Mouse (Mus musculus): ENCODE data around the gene Rabgap1l.
"Not testable (repeated sequence)": the region's sequence is repeated elsewhere in the genome, so short reads cannot be mapped to it uniquely, and the experiment has no call there.

Rabgap1l gene

GRCm38 (mm10) chr1:160282166-160282874 lies 510.7 kb downstream of the Rabgap1l start:
- DNase-seq (ENCODE audit: low read depth, low spot score), result not testable (repeated sequence)

DNA sequence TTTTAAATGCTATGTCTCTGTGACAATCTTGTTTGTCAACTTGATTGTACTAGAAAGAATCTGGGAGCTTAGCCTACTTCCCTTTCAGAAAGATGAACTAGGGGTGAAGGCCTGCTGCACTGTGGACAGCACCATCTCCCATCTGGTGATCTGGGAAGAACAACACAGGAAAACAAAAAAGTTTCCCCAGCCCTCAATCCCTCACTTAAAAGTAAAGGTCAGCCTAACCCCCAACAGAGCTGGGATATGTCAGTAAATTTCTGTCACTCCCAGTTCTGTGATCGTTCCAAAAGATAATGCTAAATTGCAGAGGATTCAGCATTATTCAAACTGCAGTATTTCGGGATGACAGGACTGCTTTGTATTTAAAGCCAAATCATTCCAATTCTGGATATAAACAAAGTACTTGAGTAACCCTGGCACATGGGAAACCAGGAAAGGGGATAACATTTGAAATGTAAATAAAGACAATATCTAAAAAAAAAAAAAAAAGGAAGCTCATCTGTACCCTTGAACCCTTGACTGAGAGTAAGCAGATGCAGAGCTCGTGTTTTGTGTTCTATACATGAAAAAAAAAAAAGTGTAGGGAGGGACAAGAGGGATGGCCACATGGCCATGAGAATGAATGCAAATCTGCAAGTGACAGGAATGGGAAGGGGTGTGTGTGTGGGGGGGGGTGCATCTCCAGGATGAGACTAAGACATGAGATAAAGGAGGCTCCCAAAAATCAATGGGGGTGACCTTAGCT lies 511.5 kb downstream of the Rabgap1l start:
- DNase-seq (ENCODE audit: low read depth, low spot score), result no peak

GRCm38 (mm10) chr1:160280603-160281002 lies 512.4 kb downstream of the Rabgap1l start:
- DNase-seq (ENCODE audit: low read depth, low spot score), result peak; percentile 33

GRCm38 (mm10) chr1:160277940-160278682 lies 514.9 kb downstream of the Rabgap1l start:
- no peak for DNase-seq (ENCODE audit: low read depth, low spot score)

DNA sequence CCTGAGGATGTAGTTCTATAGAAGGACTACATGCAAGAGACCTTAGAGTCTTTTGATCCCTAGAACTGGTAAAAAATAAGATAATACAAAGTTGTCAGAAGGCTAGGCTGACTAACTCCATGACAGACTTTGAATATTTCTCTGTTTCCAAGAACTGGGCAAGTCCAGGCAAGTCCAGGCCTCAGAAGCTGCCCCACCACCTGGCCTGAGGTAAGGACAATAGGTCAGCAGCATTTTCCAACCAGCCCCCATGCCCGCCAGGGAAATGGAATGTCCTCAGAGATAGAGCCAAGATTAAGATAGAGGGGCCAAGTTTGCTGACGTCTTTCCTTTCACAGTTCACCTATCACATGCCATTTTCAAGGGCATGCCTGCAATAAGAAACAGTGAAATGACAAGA lies 517.8 kb downstream of the Rabgap1l start:
- no peak for DNase-seq (ENCODE audit: low read depth, low spot score)

- no peak for DNase-seq (ENCODE audit: low read depth, low spot score)
Observed at GRCm38 (mm10) chr1:160273133-160273743, 519.8 kb downstream of the Rabgap1l start.

DNA sequence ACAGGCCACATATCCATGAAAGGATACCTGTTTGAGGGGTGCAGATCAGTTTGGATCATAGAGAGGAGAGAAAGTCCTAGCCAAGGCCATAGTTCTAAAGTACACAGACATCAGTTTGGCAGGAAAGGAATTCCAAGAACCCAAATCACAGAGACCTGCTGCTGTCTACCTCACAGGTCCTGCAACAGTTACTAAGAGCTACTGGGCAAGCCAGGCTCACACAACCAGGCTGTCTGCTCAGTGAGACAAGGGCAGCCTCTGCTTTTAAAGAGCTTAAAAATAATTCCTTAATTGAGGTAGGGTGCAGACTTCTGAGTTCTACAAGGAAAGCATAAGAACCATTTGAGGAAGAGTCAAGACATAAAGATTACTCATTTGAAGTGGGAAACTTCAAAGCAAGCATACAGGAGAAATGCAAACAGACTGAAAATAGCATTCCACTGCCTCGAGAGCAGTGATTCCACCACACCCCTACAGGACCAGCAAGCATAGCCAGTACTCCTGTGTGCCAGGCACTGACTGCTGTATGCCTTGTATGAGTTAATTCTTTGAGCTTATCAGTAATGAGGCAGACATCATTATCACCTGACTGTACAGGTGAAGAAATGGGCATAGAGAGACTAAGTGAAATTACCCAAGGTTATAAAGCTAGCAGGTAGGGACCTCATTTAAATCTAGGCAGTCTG lies 521.6 kb downstream of the Rabgap1l start:
- no peak for DNase-seq (ENCODE audit: low read depth, low spot score)

GRCm38 (mm10) chr1:160268322-160268721 lies 524.7 kb downstream of the Rabgap1l start:
- DNase-seq (ENCODE audit: low read depth, low spot score), result peak; percentile 47

DNA sequence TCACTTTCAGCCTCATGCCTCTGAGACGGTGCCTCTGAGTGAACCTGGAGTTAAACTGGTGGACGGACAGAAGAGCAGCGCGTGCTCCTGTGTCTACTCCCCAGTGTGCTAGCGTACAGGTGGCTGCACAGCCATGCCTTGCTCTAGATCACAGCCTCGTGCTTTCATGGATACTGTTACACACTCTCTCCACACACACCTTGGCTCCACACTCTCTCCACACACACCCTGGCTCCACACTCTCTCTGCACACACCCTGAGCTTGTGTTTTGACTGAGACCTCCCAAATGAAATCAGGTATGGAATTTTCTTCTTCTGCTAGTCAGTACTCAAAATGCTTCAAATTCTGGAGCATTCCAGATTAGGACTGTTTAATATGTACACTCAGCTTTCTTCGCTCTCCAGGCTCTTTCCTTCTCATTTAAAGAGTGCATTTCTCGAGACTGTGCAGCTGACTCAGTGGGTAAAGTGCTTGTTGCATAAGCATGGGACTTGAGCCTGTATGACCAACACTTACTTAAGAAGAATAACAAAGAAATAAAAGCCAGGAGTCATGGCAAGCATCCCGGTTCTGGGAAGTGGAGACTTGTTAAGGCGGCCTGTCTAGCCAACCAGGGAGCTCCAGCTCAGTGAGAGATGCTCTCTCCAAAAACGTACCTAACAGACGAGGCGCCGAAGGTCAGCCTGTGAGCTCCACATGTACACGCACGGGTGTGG lies 529.2 kb downstream of the Rabgap1l start:
- no peak for DNase-seq (ENCODE audit: low read depth, low spot score)

DNA sequence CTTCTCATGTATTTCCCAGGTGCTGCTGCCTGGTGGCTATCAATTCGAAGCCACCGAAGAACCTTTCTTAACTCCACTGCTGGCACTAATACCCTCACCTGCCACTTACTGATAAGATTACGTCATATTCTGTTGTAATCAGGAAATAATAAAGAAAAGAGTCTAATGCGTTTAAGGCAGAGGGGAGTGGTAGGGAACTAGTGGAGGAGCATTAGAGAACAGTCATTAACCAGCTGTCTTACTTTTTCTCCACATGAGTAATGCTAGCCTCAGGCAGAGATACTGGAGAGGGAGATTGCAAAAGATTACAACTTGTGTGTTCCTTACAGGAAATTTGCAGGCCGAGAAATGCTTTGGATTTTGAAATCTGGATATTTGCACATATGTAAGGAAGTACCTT lies 530.0 kb downstream of the Rabgap1l start:
- no peak for DNase-seq (ENCODE audit: low read depth, low spot score)

DNA sequence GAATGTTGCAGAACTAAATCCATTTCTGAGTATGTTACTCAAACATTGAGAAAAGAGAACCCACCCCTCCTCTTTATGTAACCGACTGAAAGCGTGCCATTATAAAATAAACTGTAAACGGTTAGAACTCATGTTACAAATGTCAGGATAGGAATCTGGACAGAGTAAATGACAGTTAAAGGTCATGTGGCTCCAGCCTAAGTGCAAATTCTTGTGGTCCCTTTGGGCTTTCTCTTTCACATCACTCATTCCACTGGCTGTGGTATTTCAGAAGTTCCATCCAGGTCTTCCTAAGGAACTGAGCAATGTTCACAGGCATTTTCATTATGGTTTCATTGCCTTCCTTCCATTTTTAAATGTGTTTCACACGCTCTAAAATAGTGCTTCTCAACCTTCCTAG lies 530.6 kb downstream of the Rabgap1l start:
- no peak for DNase-seq (ENCODE audit: low read depth, low spot score)

- no peak for DNase-seq (ENCODE audit: low read depth, low spot score)
Observed at GRCm38 (mm10) chr1:160261849-160262248, 531.2 kb downstream of the Rabgap1l start.

- DNase-seq (ENCODE audit: low read depth, low spot score), result no peak
Observed at GRCm38 (mm10) chr1:160260605-160261004, 532.4 kb downstream of the Rabgap1l start.

DNA sequence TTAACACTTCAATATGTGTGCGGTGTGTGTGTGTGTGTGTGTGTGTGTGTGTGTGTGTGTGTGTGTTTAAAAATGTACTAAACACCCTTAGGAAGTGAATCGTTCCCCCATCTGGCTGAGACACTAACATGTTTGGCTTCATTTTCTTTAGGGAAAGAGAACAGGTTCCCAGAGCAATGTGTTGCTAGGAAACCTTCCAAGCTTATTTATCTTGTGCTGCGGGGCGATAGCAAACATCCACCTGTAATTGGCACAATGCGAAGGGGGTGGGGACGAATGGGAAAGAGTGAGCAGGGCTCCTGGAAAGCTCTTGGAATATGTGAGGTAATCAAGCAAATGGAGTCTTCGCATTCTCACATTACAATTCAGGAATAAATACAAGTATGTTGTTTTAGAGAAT lies 533.1 kb downstream of the Rabgap1l start:
- DNase-seq (ENCODE audit: low read depth, low spot score), result no peak

DNA sequence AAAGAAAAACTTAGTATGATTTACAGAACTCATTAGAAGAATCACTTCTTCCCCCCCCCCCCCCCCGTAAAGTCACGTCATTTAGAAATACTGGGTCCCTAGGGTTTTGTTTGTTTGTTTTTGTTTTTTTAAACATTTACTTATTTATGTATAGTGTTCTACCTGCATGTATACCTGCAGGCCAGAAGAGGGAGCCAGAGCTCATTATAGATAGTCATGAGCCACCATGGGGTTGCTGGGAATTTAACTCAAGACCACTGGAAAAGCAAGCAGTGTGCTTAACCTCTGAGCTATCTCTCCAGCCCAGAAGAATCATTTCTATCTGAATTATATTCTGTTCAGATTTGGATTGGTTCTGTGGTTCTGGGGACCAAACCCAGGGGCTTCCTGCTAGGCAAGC lies 539.9 kb downstream of the Rabgap1l start:
- no peak for DNase-seq (ENCODE audit: low read depth, low spot score)

DNA sequence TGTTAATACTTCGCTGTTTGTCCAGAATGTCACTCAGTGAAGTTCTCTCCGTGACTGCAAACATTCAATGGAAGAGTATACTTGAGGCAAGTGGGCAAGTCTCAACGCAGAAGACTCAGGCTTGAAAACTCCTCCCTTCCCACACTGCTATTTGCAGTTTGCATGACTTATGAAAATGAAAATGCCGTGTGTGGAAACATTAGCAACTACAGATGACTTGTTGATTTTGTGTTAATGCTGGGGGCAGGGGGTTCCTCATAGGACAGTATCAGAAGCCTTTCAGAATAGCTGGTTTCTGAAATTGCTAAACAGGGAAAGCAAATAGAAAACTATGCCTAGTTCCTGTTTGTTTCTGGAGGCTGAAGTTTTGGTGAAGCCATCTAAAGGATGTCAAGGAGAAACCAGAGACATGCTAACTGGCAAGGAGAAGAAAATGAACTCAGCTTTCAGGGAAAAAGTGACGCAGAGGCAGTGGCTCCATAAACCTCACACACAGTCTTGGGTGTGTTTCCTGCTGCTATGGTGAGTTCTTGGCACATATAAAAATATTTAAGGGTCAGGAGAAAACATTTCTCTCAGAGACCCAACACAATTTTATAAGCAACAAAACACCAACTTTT lies 541.5 kb downstream of the Rabgap1l start:
- DNase-seq (ENCODE audit: low read depth, low spot score), result peak; percentile 45

DNA sequence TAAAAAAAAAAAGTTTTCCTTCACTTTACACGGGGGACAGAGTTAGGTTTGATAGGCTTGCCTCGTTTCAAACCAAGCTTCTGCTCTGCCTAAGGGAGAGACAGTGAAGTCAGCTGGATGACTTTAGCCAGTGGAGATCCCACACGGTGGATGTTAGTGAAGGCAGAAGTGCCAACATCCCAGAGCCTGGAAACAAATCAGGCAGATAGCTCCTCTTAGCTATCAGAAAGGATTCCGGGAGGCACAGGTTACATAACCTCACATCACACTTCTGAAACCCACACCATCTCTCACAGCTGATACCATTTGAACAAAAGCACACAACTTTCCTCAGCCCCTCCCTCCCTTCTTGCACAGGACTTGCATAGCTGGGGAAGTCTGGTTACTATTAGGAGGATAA lies 542.2 kb downstream of the Rabgap1l start:
- no peak for DNase-seq (ENCODE audit: low read depth, low spot score)

GRCm38 (mm10) chr1:160249786-160250185 lies 543.2 kb downstream of the Rabgap1l start:
- no peak for DNase-seq (ENCODE audit: low read depth, low spot score)

DNA sequence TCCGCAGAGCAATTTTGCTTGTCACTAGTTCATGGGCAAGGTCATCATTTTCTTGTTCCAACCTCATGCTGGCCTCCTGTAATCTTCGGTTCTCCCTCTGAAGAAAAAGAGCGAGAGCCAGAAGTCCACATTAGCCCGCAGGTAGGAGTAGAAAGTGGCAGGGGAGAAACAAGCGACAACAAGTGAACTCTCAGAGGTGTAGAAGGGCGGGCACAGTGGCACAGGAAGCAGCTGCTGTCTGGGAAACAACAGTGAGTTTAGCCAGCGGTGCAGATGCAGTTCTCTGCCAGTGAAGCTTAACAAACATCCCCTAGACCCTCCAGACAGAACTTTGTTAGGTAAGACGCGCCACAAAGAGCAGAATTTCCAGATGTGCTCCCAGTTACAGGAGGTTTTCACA lies 545.5 kb downstream of the Rabgap1l start:
- peak; percentile 77 for DNase-seq (ENCODE audit: low read depth, low spot score)

GRCm38 (mm10) chr1:160246844-160247243 lies 546.2 kb downstream of the Rabgap1l start:
- DNase-seq (ENCODE audit: low read depth, low spot score), result peak; percentile 50

Measured in A20 (cell line).